Mouse (Mus musculus) frontal cortex, adult 2 months (tissue): Measurements from ENCODE around the gene H2afx. TPM values are rescaled to one million over a fixed set of nuclear protein-coding genes. Genes with fewer than 3 reads are reported as not detected.
A peak's percentile ranks its signal among the peaks of the same experiment; 100 is the strongest.
"Not testable (repeated sequence)": the region's sequence is repeated elsewhere in the genome, so short reads cannot be mapped to it uniquely, and the experiment has no call there.

Experiments
- DNase-seq, 2 experiments: peaks; one replicate each; pipeline ENCODE4 v3.0.0; 2022; ENCODE audit warnings: low spot score in 1 of 2; ENCODE audit errors: extremely low spot score in 1 of 2
- polyA plus RNA-seq: library from polyadenylated mRNA; depleted of rRNA; stranded (reverse); fragments of >200 nt; gene quantifications from 2 replicates; pipeline ENCODE4 v1.2.3, GENCODE M21; 2012

H2afx gene
- polyA plus RNA-seq, 1 experiment: 65.4 TPM

DNA sequence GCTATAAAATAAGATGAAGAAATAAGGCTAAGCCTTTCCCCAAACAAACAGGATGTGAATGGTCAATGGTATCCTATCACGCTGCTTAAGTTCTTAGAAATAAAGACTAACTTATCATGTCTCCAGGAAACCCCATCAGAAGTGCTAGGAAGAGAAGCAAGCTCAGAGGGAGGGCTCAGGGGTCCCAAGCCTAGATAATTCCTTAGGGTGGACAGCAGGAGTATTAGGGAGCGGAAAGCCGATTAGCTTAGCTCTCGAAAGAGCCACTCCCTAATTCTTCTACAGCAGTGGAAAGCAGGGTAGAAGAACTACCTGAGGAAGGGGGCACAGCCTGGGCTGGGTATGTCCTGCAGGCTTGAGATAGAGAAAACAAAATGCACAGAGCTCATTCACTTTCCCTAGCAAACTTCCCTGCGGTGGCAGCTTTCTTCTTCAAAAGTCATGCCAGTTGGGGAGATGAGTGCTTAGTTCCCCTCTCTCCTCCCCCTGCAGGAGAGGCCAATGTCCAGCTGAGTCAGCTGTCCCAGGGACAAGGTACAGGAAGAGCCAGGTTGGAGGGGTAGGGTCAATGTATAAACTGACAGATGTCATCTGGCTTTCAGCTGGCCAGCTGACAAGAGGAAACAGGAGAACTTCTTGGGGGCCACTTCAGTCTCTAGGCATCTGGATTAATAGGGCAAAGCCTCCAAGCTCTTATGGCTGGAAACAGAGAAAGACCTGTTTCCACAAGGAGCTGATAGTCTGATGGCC is 16.2 kb upstream of the H2afx start:
- DNase-seq: no peak

DNA sequence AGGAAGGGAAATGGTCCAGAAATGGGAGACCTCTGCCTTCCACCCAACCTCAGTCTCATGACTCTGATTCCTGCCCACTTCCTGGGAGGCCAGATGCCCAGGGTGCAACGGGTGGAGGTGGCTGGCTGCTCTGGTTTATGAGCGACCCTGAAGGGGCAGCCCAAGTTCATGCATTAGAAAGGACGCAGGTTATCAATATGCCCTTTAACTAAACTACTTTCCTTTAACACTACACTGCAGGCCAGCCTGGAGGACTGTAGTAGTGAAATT is 15.7 kb upstream of the H2afx start:
- no peak for DNase-seq

DNA sequence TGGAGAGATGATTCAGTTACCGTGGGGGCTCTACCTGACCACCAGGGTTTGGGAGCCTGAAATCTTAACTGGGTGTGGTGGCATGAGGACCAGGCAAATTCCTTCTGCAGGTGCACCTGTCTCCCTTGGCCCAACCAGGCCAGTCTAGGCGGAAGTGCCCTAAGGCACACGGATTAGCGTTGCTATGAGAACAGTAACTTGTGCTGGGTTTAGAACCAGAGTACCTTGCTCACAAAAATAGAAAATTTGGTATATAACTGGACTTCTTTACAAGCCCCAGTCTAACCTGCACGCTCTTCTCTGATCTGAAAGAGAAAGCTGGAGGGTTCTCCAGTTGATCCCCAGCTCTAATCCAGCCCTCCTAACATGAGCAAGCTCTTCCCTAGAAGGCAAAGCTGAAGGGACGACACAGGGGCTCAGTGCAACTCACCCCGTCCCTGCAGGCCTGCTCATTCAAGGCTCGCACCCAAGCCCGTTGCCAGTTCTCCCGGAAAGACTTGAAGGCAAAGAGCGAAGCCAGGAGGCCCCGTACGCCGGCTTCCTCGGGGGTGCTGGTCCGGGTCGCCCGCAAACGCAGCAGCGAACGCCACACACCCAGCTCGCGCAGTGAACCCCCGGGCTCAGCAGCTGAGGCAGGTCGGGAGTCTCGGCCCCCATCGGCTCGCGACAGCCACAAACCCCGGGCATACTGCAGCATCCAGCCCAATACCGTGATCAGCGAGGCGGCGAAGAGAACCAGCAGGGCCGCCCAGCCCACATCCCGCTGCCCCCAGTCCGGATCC is 15.2 kb upstream of the H2afx start:
- no peak for DNase-seq

DNA sequence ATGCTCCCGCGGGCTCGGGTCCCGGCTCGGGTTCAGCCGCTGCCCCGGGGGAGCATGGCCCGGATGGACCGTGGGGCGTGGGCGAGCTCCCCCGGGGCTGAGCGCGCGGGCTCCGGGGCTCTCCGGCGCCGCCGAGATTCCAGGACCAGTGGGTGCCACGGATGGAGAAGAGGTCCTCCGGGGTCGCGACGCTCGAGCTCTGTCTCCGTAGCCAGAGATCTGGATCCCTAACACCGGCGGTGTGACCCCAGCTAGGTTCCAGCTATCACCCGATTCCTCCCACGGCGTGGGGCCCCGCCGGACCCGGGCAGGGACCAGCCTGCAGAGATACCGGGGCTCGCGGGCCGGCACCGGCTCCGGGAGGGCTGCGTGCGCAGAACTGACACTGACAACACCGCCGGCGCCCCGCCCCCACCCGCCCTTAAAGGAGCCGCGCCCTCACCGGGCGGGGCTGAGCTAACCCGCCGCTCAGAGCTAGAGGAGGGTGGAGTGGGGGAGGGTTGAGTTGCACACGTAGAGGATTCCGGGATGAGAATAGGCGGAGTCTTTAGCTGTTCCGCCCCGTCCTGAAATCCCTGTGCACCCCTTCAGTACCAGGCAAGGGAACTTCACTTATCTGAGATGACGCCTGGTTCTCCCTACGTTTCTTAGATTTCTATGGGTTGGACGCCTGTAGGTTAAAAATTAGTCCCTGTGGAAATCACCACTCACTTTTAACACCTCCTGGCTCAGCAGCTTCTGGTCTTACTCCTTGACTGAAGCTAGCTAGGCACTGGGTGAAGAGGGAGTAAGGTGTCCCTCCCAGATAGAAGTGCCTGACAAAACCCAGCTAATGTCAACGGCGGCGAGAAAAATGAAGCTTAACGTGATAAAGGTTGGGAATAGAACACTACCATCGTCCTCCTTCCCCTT is 14.4 kb upstream of the H2afx start, which contains the start of gene C2cd2l:
Gene C2cd2l (minus strand): TSS at position 399 of the 912 bp plus-strand sequence.
- peak; percentile 92 to 96 for DNase-seq

DNA sequence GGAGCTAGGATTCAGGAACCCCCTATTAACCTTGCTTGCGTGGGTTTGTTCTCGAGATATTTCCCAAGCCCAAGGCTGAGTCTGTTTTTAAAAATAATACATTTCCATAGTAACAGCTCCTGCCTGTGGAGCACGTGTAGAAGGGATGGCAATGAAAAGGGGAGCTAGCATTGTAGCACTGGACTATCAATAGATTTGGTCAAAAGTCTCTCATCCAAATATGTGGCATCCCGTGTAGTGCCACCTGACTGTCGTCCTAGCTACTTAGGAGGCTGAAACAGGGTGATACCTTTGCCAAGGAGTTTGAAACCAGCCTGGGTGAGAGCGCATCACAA is 13.7 kb upstream of the H2afx start:
- DNase-seq: peak in 1 of 2 experiments; percentile 66

DNA sequence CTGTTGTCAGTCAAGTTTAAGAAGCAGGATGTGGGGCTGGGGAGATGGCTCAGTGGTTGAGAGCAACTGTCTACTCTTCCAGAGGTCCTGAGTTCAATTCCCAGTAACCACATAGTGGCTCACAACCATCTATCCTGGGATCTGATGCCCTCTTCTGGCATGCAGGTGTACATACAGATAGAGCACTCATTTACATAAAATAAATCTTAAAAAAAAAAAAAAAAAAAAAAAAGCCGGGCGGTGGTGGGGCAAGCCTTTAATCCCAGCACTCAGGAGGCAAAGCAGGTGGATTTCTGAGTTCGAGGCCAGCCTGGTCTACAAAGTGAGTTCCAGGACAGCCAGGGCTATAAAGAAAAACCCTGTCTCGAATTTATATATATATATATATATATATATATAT is 10.8 kb upstream of the H2afx start:
- DNase-seq: not testable (repeated sequence)

DNA sequence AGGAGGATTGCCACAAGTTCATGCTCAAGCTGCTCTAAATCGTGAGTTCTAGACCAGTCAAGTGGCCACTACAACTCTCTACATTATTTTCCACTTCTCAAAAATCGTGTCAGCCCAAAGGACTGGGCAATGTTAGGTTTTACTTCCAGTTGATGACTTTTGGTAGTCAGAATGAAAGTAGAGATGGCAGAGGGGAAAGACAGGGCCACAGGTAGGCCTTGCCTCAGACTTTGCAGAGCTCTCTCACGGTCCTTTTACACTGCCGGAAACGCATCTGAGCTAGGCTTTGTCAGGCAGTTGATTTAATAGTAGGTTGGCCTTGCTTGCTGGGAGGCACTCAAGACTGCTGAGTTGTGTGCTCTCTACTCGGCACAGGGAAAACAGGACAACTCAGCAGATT is 10.3 kb upstream of the H2afx start:
- DNase-seq: no peak

DNA sequence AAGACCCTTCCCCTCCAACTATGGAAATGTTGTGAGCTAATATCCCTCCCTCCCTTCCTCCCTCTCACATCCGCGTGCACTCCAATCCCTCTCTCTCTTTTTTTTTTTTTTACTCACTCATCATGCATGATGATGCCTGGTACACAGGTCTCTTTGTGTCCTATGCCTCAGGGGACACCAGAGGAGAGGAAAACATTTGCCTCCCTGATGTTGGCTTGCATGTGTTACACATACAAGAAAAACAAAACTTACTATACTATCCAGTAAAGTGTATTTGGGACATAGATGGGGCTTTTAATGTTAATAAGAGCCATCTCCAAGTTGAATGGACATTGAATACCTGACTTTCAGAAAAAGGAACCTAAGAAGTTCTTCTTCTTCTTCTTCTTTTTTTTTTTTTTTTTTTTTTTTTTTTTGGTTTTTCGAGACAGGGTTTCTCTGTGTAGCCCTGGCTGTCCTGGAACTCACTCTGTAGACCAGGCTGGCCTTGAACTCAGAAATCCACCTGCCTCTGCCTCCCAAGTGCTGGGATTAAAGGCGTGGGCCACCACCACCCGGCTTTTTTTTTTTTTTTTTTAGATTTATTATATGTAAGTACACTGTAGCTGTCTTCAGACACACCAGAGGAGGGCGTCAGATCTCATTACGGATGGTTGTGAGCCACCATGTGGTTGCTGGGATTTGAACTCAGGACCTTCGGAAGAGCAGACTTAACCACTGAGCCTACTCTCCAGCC is 9.3 kb upstream of the H2afx start:
- not testable (repeated sequence) for DNase-seq

DNA sequence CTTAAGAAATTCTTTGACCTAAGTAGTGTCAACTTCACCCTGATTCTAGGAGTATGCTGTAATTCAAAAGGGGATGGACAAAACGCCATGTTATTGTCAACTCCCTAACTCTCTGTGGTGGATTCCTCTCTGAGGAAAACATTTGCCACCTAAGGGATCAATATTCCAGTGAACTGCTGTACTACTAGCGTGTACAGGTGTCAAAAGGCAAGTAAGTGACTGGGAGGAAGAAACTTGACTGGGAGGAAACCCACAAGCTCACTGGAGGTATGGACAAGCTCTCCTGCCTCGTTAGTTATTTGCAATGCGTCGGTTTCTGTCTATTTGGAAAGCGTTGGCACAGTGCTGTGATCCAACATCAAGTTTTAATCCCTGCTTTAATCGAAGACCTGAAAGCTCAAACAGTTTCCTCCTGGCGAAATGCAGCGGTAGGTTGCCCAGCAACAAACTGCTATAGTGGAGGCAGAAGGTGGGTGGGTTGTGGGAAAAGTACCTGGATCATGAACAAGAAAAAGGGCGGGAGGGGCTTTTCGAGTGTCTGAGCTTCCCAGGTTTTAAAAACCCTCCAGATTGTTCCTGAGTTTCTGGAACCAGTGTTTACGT is 8.6 kb upstream of the H2afx start, which contains the start of gene Dpagt1:
Gene Dpagt1 (plus strand): TSS at position 252 of the 603 bp plus-strand sequence.
- DNase-seq: no peak

DNA sequence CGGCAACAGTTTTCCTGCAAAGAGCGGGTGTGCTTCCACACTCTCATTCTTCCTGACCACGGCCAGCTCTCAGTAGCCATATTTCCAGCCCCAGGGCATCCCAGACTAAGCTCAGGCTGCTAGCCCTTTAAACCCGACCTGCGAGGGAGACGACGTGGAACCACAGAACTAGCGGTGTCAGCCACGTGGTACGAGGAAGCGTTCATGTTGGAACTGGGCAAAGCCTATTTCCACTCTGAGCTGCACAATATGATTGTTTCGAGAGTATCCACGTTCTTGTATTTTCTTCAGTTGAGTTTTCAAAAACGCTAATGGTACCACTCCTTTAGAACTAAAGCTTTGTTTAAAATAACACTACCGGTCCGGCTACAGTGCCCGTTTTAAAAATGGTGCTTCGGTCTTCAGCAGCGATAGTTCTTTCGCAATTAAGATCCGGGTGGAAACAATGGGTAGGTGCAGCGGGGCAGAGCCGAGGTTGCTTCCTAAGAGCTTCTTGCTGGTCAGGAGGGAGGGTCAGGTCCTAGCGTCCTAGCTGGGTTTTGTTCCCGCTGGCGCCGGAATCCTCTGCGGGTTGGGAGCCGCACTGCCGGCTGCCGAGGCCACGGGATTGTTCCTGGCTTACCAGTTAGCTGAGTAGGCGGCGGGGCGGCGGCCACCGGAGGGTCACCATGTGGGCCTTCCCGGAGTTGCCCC is 8.0 kb upstream of the H2afx start:
- peak; percentile 79 to 90 for DNase-seq

DNA sequence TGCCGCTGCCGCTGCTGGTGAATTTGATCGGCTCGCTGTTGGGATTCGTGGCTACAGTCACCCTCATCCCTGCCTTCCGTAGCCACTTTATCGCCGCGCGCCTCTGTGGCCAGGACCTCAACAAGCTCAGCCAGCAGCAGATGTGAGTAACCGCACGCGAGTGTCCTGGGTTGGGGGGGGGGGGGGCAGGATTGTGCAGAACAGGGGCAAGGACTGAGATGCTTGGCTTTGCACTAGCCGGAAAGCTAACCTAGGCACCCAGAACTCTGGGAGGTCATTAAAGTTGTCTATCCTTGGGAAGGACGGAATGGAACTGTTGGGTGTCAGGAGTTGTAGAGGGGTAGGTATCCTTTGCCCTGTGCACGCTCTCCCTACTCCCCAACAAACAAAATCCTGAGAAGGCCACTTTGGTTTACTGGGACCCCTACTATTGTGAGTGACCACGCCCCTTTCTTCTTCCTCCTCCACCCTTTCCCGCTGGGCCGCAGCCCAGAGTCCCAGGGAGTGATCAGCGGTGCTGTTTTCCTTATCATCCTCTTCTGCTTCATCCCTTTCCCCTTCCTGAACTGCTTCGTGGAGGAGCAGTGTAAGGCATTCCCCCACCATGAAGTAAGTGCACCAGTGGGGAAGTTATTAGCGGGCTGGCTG is 7.3 kb upstream of the H2afx start:
- DNase-seq: no peak

DNA sequence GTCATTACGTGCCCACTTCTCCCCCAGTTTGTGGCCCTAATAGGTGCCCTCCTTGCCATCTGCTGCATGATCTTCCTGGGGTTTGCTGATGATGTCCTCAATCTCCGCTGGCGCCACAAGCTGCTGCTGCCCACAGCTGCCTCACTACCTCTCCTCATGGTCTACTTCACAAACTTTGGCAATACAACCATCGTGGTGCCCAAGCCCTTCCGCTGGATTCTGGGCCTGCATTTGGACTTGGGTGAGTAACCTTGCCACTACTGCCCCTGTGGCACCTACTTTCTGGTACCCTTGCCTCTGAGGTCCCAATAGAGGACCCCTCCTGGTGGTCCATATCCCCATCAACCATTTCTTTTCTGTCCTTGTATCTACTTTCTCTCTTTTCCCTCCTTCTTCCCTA is 6.6 kb upstream of the H2afx start:
- DNase-seq: no peak

DNA sequence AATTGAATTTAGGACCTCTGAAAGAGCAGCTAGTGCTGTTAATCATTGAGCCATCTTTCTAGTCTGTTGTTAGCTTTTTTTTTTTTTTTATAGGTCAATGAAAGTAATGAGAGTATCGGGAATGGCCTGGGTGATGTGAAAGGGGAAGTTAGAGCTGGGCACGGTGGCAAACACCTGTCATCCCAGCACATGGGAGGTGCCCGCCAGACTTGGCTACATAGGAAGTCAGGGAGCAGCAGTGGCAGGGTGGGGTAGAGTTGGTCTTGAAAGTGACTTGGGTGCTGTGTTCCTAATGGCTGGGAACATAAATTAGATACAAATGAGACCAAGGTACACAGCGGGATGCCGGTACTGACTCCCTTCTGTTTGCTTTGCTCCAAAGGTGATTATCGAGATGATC is 3.8 kb upstream of the H2afx start:
- no peak for DNase-seq

DNA sequence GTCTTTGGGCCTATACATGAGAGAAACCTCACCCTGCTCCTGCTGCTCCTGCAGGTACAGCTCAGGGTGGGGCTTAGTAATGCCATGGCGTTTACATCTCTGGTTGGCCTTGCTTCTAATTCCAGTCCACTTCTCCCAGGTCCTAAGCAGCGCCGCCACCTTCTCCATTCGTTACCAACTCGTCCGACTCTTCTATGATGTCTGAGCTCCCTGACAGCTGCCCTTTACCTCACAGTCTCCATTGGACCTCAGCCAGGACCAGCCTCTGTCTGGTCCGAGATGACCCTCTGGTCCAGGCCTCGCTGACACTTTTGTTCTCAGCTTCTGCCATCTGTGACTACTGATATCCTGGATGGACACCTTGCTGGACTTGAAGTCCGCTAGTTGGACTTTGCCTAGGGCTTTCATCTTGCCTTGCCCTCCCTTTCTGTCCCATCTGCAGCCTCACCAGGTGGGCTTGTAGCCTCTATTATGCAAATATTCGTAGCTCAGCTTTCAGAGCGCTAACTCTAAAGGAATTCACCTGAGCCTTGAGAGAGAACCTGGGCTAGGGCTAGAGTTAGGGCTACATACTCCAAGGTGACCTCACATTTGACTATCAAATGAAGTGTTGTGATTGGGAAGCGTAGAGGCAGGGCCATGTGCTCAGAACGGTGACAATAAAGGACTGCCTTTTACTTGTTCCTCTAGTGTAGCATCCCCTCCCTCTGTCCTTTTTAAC is 1.4 kb upstream of the H2afx start:
- no peak for DNase-seq

DNA sequence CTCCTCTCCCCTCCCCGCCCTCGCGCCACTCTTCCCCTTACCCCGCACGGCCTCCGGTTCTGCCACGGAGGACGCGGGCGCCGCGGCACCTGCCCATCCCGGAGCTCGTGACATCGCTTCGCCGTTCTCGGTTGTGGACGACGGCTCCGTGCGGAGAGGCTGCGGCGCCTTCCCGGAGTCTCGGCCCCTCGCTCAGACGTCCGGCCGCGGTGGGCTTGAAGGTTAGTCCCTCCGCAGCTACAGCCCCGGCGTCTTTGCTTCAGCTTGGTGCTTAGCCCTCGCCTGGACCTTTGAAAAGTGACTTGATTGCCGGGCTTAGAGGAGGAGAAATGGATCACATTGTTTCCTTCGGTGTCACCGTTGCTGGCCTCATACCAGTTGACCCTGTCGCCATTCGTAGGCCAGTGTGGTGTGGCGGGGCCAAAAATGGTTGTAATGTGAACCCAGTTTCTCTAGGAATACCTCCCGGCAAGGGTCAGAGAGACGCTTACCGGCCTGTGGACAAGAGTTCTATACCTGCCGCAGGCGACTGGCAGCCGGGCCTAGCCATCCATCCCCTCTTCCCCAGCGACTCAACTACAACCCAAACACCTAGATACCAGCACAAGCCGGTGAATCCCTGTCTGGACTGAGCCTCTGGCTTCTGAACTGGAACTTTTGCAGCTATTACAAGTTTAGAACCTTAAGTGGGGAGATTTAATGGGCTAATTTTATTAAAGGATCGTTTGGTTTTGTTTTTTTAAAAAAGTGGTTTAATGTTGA is 1.0 kb downstream of the H2afx start:
- no peak for DNase-seq

DNA sequence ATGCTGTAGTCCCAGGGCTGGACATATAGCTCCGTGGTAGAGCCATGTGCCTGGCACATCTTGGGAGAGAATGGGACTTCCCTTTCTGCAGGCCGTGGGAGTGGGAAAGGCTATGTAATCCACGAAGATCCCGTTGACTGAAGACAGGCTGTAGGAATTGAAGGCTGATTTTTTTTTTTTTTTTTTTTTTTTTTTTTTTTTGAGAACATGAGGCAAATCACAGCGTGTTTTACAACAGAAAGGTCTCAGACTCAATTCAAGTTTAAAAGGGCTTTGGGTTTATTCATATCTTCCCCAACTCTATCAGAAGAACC is 1.6 kb downstream of the H2afx start:
- no peak for DNase-seq

DNA sequence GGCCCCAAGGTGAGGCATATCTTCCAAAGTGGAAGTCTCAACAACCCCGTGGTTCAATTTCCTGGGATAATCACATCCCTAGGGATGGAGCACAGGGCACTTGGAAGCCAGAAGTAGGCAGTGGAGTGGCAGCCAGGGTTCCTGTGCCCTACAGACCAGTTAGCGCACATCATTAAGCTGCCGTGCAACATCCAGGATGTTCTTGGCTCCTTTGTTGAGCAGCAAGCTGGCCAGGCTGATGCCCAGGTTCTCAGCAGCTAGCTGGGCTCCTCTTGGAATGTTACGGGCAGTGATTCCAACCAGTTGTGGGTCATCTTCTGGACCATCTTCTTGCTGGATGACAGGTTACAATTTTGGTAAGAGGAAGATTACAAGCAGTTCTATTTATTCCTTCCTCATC is 2.0 kb downstream of the H2afx start:
- not testable (repeated sequence) for DNase-seq

DNA sequence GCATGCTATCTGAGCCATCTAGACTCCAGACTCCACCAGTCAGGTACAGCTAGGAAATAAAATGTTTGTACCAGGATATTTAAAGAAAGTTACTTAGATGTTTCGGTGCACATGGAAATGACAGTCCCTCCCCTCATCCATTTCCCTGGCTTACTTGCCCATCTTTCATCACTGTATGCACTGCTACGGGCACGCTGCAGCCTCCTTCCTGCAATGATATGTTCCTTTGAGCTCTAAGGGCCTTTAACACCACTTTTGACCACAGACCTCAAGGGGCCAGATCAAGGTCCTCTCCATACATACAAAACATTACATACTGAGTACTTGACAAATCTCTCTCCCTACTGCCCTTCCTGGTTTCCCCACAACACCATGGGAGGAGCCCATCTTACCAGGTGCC is 2.5 kb downstream of the H2afx start:
- DNase-seq: no peak
